Mouse (Mus musculus) monocyte, adult 5-6 weeks (primary cell): ENCODE data around the gene Zfp458. TPM values are rescaled to one million over a fixed set of nuclear protein-coding genes. Genes with fewer than 3 reads are reported as not detected.
A peak's percentile ranks its signal among the peaks of the same experiment; 100 is the strongest.
"Not testable (repeated sequence)": the region's sequence is repeated elsewhere in the genome, so short reads cannot be mapped to it uniquely, and the experiment has no call there.

Source experiments
- ATAC-seq: fragments of 153-309, 156-312 bp; replicated peaks from 2 replicates; pipeline ENCODE4 v1.8.0; 2017; ENCODE audit warnings: mild to moderate bottlenecking; ENCODE audit not compliant: low TSS enrichment, insufficient number of reproducible peaks, severe bottlenecking, poor library complexity, low FRiP score
- total RNA-seq: library from RNA; stranded (forward); fragments of 200-1000, 200-491, 200-594 nt; gene quantifications from 3 replicates; pipeline ENCODE4 v1.2.3, GENCODE M21; 2017

The Zfp458 gene
- total RNA-seq = 2.8 to 14.4 TPM (median 6.1 TPM) in 3 replicates

DNA sequence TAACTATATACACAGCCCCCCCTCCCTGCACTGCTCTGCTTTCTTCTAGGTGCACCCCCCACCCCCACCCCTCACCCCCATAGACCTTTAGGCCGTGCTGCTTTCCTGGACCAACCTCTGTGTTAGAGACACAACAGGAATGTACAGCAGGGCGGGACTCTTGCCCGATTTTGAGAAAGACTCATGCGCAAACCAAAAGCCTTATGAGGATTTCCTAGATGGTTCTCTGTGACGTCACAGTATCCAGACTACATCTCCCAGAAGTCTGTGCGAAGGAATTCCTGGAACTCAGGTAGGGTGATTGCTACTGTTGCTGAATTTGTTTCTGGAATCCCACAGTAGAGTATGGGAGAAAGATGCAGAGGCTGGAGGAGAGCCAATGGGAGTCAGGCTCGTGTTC is at the start of gene Zfp458:
Gene Zfp458 (minus strand): TSS at position 153 of the 400 bp plus-strand sequence.
- ATAC-seq = no peak

DNA sequence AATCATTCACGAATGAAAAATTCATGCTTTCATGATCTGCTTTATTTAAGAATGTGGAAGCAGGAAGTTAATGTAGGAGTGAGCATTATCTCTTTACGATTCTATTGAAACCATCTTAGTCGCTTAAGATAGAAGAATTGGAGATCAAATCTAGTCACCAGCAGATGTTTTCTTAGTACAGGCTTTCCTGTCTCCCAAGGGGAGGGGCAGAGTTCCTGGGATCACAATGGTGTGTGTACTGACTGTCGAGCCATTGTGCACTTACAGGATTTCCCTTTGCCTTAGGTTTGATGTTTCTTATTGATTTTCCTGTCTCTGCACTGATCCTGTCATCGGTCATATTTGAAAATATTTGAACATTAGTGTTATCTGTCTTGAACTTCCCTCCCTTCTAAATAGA is 28.5 kb upstream of the Zfp458 start:
- no peak for ATAC-seq

DNA sequence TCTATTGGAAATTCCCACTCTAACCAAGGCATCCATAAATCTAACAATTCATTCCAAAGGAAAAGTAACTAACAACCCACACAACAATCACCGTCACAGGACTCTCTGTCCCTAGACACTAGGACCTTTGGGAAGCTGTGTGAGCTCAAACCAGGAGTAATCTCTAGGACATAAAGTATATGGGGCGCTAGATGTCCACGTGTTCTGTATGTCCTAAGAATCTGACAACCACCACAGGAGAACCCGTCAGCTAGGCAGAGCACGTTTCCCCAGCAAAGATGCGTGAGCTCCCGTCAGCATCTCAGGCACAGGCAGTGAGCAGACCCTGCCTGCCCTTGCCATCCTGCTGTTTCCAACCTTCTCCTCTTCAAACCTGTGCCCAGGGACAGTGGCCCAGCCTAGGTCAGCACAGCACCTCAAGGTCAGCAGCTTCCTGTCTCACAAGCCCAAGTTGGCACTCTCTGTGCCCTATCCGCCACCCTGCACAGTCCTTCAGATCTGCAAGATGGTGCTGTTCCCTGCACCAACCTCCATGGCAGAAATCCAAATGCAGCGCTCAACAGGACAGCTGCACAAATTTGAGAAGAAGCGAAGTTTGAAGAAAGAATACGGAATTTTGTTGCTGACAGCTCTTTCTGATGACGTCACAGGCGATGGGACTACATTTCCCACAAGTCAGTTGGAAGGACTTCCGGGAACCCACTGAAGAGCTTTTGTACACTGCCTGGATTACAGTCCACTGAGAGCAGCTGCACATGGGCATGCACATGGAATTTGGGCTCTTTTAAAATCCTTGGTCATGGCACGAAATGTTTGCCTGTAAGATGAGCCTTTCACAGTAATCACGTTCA is 27.8 kb upstream of the Zfp458 start, which contains the start of gene Zfp457:
Gene Zfp457 (minus strand): TSS at position 664 of the 851 bp plus-strand sequence.
- peak; percentile 85 for ATAC-seq

DNA sequence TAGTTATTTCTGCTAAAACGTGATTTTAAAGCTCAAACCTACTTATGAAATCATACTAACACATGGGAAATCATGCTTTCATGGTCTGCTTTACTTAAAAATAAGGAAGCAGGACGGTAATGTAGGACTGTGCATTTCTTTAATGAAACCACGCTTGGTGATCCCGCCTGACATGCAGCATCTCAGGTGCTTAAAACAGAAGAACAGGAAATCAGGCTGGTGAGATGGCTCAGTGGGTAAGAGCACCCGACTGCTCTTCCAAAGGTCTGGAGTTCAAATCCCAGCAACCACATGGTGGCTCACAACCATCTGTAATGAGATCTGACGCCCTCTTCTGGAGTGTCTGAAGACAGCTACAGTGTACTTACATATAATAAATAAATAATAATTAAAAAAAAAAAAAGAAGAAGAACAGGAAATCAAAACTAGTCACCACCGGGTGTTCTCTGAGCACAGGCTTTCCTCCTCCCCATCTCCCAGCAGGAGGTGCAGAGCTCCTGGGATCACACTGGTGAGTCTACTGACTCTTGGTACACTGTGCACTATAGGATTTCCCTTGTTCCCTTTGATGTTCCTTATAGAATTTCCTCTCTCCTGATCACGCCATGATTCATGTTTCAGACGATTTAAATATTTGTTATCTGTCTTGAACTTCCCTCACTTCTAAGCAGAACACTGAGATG is 8.7 kb downstream of the Zfp458 start:
- ATAC-seq = not testable (repeated sequence)

DNA sequence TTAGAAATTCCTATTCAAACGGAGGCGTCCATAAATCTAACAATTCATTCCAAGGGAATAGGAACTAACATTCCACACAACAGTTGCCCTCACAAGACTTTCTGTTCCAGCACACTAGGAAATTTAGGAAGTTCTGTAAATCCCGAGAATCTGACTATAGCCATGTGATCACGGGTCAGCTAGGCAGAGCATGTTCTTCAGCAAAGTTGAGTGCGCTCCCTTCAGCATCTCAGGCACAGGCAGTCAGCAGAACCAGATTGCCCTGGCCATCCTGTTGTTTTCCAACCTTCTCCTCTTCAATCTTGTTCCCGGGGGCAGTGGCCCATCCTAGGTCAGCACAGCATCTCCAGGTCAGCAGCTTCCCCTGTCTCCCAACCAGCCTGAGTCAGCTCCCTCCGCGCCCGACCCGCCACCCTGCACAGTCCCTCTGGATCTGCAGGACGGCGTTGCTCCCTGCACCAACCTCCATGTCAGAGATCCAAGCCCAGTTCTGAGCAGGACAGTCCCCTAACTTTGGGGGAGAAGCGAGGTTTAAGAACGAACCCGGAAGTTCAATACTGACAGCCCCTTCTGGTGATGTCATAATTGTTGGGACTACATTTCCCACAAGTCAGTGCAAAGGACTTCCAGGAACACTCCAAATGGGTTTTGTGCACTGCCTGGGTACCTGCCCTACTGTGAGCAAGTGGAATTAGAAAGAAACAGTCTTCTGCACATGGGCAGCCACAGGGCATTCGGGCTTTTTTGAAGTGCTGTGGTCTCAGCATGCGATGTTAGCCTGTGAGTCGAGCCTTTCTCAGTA is 9.5 kb downstream of the Zfp458 start:
- ATAC-seq = peak; percentile 97

DNA sequence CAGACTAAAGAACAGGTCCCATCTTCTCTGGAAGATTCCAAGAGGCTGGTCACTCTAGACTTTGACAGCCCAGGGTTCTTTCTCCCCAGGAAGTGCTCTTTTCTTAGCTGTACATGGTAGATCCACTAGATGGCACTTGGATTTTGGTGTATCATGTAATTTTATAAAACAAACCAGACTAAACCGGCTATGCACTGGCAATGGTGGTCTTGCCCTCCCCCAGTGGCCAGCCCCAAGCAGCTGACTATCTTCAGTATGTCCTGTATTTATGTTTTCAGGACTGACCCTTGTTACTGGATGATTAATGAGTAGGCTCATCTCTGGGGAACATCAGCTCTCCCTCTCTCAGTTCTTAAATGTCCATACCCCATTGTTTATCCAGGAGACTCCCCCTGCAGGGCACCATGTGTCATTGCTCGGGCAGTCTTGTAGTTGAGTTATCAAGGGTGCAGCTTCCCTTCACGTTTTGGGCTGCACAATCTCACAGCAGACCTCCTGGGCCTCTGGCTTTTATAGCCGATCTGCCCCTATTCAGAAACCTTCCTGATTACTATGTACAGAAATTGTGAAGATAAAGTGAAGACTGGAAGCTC is 64.2 kb downstream of the Zfp458 start:
- no peak for ATAC-seq

Other genes with a start within 250 kb of the Zfp458 start
- 3.7 to 8.8 TPM (median 4.7 TPM) in 3 replicates for gene Zfp712, start 217.3 kb downstream of the Zfp458 start, total RNA-seq
- gene Zfp708, start 180.5 kb downstream of the Zfp458 start, total RNA-seq = 0.48 TPM in 1 of 3 replicates, not detected in the others
- gene Gm28557, start 169.9 kb downstream of the Zfp458 start, total RNA-seq = 1.7 to 9.0 TPM (median 2.1 TPM) in 3 replicates
- gene Rslcan18, start 162.2 kb downstream of the Zfp458 start, total RNA-seq = 0.19 TPM in 2 of 3 replicates, not detected in the other
- gene Zfp759, start 156.8 kb downstream of the Zfp458 start, total RNA-seq = 1.7 to 5.2 TPM (median 2.8 TPM) in 3 replicates
- 3.9 to 13.6 TPM (median 5.7 TPM) in 3 replicates for gene Rsl1, start 105.3 kb downstream of the Zfp458 start, total RNA-seq
- gene Zfp455, start 84.0 kb downstream of the Zfp458 start, total RNA-seq = 1.7 to 3.2 TPM (median 1.8 TPM) in 3 replicates
- gene Zfp457, start 28.0 kb upstream of the Zfp458 start, total RNA-seq = 1.1 to 3.5 TPM (median 1.8 TPM) in 3 replicates
- 8.6 to 13.9 TPM (median 13.1 TPM) in 3 replicates for gene Zfp595, start 54.1 kb upstream of the Zfp458 start, total RNA-seq
- 2.3 TPM in 1 of 3 replicates, not detected in the others for gene Gm28044, start 82.1 kb upstream of the Zfp458 start, total RNA-seq
- 7.5 to 10.8 TPM (median 9.6 TPM) in 3 replicates for gene Zfp953, start 82.1 kb upstream of the Zfp458 start, total RNA-seq
- 1.1 to 4.5 TPM in 2 of 3 replicates, not detected in the other for gene Gm28041, start 97.3 kb upstream of the Zfp458 start, total RNA-seq
- 1.9 to 5.5 TPM (median 5.0 TPM) in 3 replicates for gene Zfp456, start 97.3 kb upstream of the Zfp458 start, total RNA-seq
- gene Zfp429, start 121.4 kb upstream of the Zfp458 start, total RNA-seq = 11.6 to 19.8 TPM (median 18.6 TPM) in 3 replicates
- gene Zfp459, start 143.0 kb upstream of the Zfp458 start, total RNA-seq = 0.38 to 2.4 TPM (median 0.53 TPM) in 3 replicates
- 12.1 to 16.7 TPM (median 12.4 TPM) in 3 replicates for gene Zfp874a, start 173.2 kb upstream of the Zfp458 start, total RNA-seq
- 7.0 to 23.5 TPM (median 15.8 TPM) in 3 replicates for gene Zfp874b, start 205.8 kb upstream of the Zfp458 start, total RNA-seq
- gene Zfp58, start 222.1 kb upstream of the Zfp458 start, total RNA-seq = 8.7 to 12.2 TPM (median 11.9 TPM) in 3 replicates
- gene Gm26965, start 247.7 kb upstream of the Zfp458 start, total RNA-seq = not detected in 3 replicates
- 20.6 to 39.0 TPM (median 24.3 TPM) in 3 replicates for gene Zfp87, start 247.7 kb upstream of the Zfp458 start, total RNA-seq